ENCODE assay signal across 10 mouse cellular contexts in genomic region chr5:143360000-143360399, GRCm38 (mm10). TPM values are rescaled to one million over a fixed set of nuclear protein-coding genes. Genes with fewer than 3 reads are reported as not detected.
DNase-seq lines count a peak whose midpoint lies in the region; ATAC-seq and TF ChIP-seq lines count a peak whose summit lies in the region.
"Had no signal": no experiment of that assay in that cellular context is flagged by ENCODE, and none has a peak within 500 bp of the region (broad histone marks: within the 10 kb centered on the region; RNA-seq: fewer than 3 reads in every experiment).

No protein-coding gene starts in this region.

- no peak overlapping the region for H3K4me2 ChIP-seq in kidney, embryonic 16.5 days (replicated peaks; ENCODE audit: low read depth, low read length)
- H3K4me2 ChIP-seq in liver, postnatal 0 days (ENCODE audit: low read depth, low read length), result no peak overlapping the region
- H3K4me2 ChIP-seq: heart, embryonic 12.5 days had no signal

- peak; percentile 98 for TF ChIP-seq CTCF in E14TG2a.4 (conservative IDR thresholded peaks at IDR 0.05; ENCODE audit: low read length)
- peak; percentile 70 for TF ChIP-seq CTCF in liver, postnatal 0 days (IDR thresholded peaks at IDR 0.05; ENCODE audit: low read depth)

- H3K4me1 ChIP-seq in kidney, embryonic 16.5 days (ENCODE audit: insufficient read depth, low read length), result peaks cover 14% of the 10 kb centered on the region; the same call in 1 of the 2 replicates
- H3K4me1 ChIP-seq in E14TG2a.4 (replicated peaks; ENCODE audit: low read depth, low read length), result peaks cover 49% of the 10 kb centered on the region
- peaks cover 9% of the 10 kb centered on the region; the same call in 1 of the 2 replicates for H3K4me1 ChIP-seq in liver, postnatal 0 days (ENCODE audit: insufficient read depth)

- 57% methylated on average over 5 of the region's 5 CpGs for WGBS in kidney, embryonic 16.5 days
- 63% methylated on average over 5 of the region's 5 CpGs for WGBS in liver, postnatal 0 days (ENCODE audit: insufficient replicate concordance)

- no peak for ATAC-seq in kidney, embryonic 16.5 days (ENCODE audit: low FRiP score, low TSS enrichment)
- ATAC-seq in liver, postnatal 0 days, result no peak

- H3K4me3 ChIP-seq in kidney, embryonic 16.5 days (ENCODE audit: low read length), result no peak overlapping the region
- H3K4me3 ChIP-seq in E14TG2a.4 (replicated peaks; ENCODE audit: low read length), result no peak overlapping the region
- H3K4me3 ChIP-seq in liver, postnatal 0 days (ENCODE audit: low read depth, low read length), result no peak overlapping the region
- H3K4me3 ChIP-seq: heart, embryonic 12.5 days had no signal

- H3K27me3 ChIP-seq in kidney, embryonic 16.5 days (ENCODE audit: insufficient read depth, low read length), result peaks cover 44% of the 10 kb centered on the region
- peaks cover 54% of the 10 kb centered on the region for H3K27me3 ChIP-seq in E14TG2a.4 (ENCODE audit: insufficient read depth, low read length)
- peaks cover 55% of the 10 kb centered on the region for H3K27me3 ChIP-seq in liver, postnatal 0 days (ENCODE audit: insufficient read depth, low read length)

- TF ChIP-seq EP300 in liver, postnatal 0 days (IDR thresholded peaks at IDR 0.05; ENCODE audit: low read depth), result no peak

- H3K27ac ChIP-seq in kidney, embryonic 16.5 days (ENCODE audit: low read length), result no peak overlapping the region
- no peak overlapping the region for H3K27ac ChIP-seq in liver, postnatal 0 days (ENCODE audit: low read depth)

- DNase-seq in kidney, postnatal 4 days, result peak; percentile 38 to 45
- DNase-seq in MEL-GATA-1-ER (ENCODE audit: extremely low read depth, low read depth), result peak; percentile 22
- DNase-seq in liver, postnatal 0 days, result peak; percentile 37
- DNase-seq in gastrocnemius, adult 8-10 months (ENCODE audit: low spot score in 2 of 2), result no peak
- DNase-seq in gastrocnemius, postnatal 25 days, result no peak
- DNase-seq: cerebellum, adult 8-10 months; midbrain, embryonic 14.5 days had no signal

- H3K9me3 ChIP-seq in kidney, embryonic 16.5 days (ENCODE audit: low read length), result 0 out of 2 replicates have a peak, but pooled peaks cover 2% of the 10 kb centered on the region
- peaks cover 4% of the 10 kb centered on the region; the same call in 1 of the 2 replicates for H3K9me3 ChIP-seq in E14TG2a.4 (ENCODE audit: low read length)
- H3K9me3 ChIP-seq in liver, postnatal 0 days (ENCODE audit: low read length), result no peaks in the 10 kb centered on the region
- H3K9me3 ChIP-seq: heart, embryonic 12.5 days had no signal

- H3K36me3 ChIP-seq in kidney, embryonic 16.5 days (ENCODE audit: insufficient read depth, low read length), result no peaks in the 10 kb centered on the region
- no peaks in the 10 kb centered on the region for H3K36me3 ChIP-seq in E14TG2a.4 (ENCODE audit: insufficient read depth, low read length)
- no peaks in the 10 kb centered on the region for H3K36me3 ChIP-seq in liver, postnatal 0 days (replicated peaks; ENCODE audit: insufficient read depth, low read length)
- H3K36me3 ChIP-seq: heart, embryonic 12.5 days had no signal

- no peak overlapping the region for H3K9ac ChIP-seq in kidney, embryonic 16.5 days (replicated peaks; ENCODE audit: low read length)
- H3K9ac ChIP-seq in liver, postnatal 0 days (replicated peaks), result no peak overlapping the region
- H3K9ac ChIP-seq: heart, embryonic 12.5 days had no signal

RNA-seq across cellular contexts. Expression of gene Grid2ip, which starts 2.9 kb away (rescaled TPM):
- polyA plus RNA-seq in kidney, embryonic 16.5 days (2015; fragmentation: Nextera tagmentation; extraction: Ambion mirVana), result 0.05 and 0.07 TPM in 2 replicates
- not detected in 2 replicates for polyA plus RNA-seq in liver, postnatal 0 days (2015; fragmentation: Nextera tagmentation; extraction: Ambion mirVana)
- not detected for total RNA-seq in gastrocnemius, adult 8-10 months (2022)
- not detected for total RNA-seq in gastrocnemius, postnatal 25 days (2021)

RNA-seq across cellular contexts. Expression of gene Zdhhc4, which starts 30.9 kb away (rescaled TPM):
- 81.9 and 82.7 TPM in 2 replicates for polyA plus RNA-seq in kidney, embryonic 16.5 days (2015; fragmentation: Nextera tagmentation; extraction: Ambion mirVana)
- polyA plus RNA-seq in liver, postnatal 0 days (2015; fragmentation: Nextera tagmentation; extraction: Ambion mirVana), result 32.8 and 34.6 TPM in 2 replicates
- total RNA-seq in gastrocnemius, adult 8-10 months (2022), result 10 to 100 TPM; 33.7 to 45.5 (median 37.9) TPM
- 10 to 100 TPM; 32.1 to 33.0 TPM for total RNA-seq in gastrocnemius, postnatal 25 days (2021)

RNA-seq across cellular contexts. Expression of gene Kdelr2, which starts 43.6 kb away (rescaled TPM):
- 317 and 349 TPM in 2 replicates for polyA plus RNA-seq in kidney, embryonic 16.5 days (2015; fragmentation: Nextera tagmentation; extraction: Ambion mirVana)
- polyA plus RNA-seq in liver, postnatal 0 days (2015; fragmentation: Nextera tagmentation; extraction: Ambion mirVana), result 146 and 160 TPM in 2 replicates
- total RNA-seq in gastrocnemius, adult 8-10 months (2022), result 10 to 100 TPM; 31.4 to 36.1 (median 32.8) TPM
- total RNA-seq in gastrocnemius, postnatal 25 days (2021), result 10 to 100 TPM; 34.1 to 40.0 TPM

RNA-seq across cellular contexts. Expression of gene E130309D02Rik, which starts 44.8 kb away (rescaled TPM):
- polyA plus RNA-seq in kidney, embryonic 16.5 days (2015; fragmentation: Nextera tagmentation; extraction: Ambion mirVana), result 39.4 and 43.7 TPM in 2 replicates
- 12.5 and 12.8 TPM in 2 replicates for polyA plus RNA-seq in liver, postnatal 0 days (2015; fragmentation: Nextera tagmentation; extraction: Ambion mirVana)
- 10 to 100 TPM; 10.2 to 12.2 (median 11.2) TPM for total RNA-seq in gastrocnemius, adult 8-10 months (2022)
- total RNA-seq in gastrocnemius, postnatal 25 days (2021), result 10 to 100 TPM in 1 of 2 experiments, 1 to 10 TPM in 1; 8.1 to 11.2 TPM

Comparison
In these comparisons a context has a peak if more than half of its experiments do, and no peak if none do; other contexts are left out.
1. DNase-seq: peak in kidney, postnatal 4 days (2 of 2), MEL-GATA-1-ER (single experiment) and liver, postnatal 0 days (single experiment); none in gastrocnemius, adult 8-10 months (0 of 2) and gastrocnemius, postnatal 25 days (single experiment).